Mouse (Mus musculus) hindbrain, embryonic 15.5 days (tissue): ENCODE results near the gene Cbx4. TPM values are rescaled to one million over a fixed set of nuclear protein-coding genes. Genes with fewer than 3 reads are reported as not detected.

Experiments
- ATAC-seq: fragments of 200-750 bp; cut with Nextera tagmentation; 2 replicates; pipeline ENCODE4 v1.8.0; 2017; ENCODE audit warnings: low read depth, moderate number of reproducible peaks, moderate TSS enrichment; ENCODE audit not compliant: low FRiP score
- H3K27ac ChIP-seq: fragments of 300-500 bp; sonication (generic); replicated peaks from 2 replicates; pipeline ENCODE4 v1.5.1; 2015; ENCODE audit warnings: mild to moderate bottlenecking, inconsistent platforms
- H3K27me3 ChIP-seq: fragments of 300-500 bp; sonication (generic); 2 replicates; pipeline ENCODE4 v1.6.1; 2015; ENCODE audit warnings: control low read depth, inconsistent platforms
- H3K36me3 ChIP-seq: fragments of 300-500 bp; sonication (generic); 2 replicates; pipeline ENCODE4 v1.6.1; 2015; ENCODE audit warnings: control low read depth, inconsistent platforms
- H3K4me1 ChIP-seq: fragments of 300-500 bp; sonication (generic); replicated peaks from 2 replicates; pipeline ENCODE4 v1.6.1; 2015; ENCODE audit warnings: control low read depth, inconsistent platforms
- H3K4me2 ChIP-seq: fragments of 300-500 bp; sonication (generic); 2 replicates; pipeline ENCODE4 v1.6.1; 2015; ENCODE audit warnings: moderate library complexity, mild to moderate bottlenecking, inconsistent platforms
- H3K4me3 ChIP-seq: fragments of 300-500 bp; sonication (generic); 2 replicates; pipeline ENCODE4 v1.5.1; 2015; ENCODE audit warnings: mild to moderate bottlenecking, inconsistent platforms
- H3K9ac ChIP-seq: fragments of 300-500 bp; sonication (generic); 2 replicates; pipeline ENCODE4 v1.6.1; 2015; ENCODE audit warnings: inconsistent platforms
- H3K9me3 ChIP-seq: fragments of 300-500 bp; sonication (generic); 2 replicates; pipeline ENCODE4 v1.6.1; 2016; ENCODE audit warnings: control low read depth, inconsistent platforms
- WGBS: fragments of 180-500 bp; shearing (Covaris S2); methylation state at CpG from one replicate; pipeline ENCODE4 v1.1.7; 2015; 5-methylcytosine and 5-hydroxymethylcytosine counted together
- polyA plus RNA-seq: library from polyadenylated mRNA; unstranded; fragments of >200 nt; fragmentation: Nextera tagmentation; extraction: Ambion mirVana; gene quantifications from 2 replicates; pipeline ENCODE4 v1.2.1, GENCODE M21; 2015

Cbx4 gene
- polyA plus RNA-seq, 1 experiment from 2014 or later, result 23.2 TPM

- 2% methylated on average over 26 of the region's 26 CpGs for WGBS
- ATAC-seq, result peak; percentile 23; the same call in 1 of the 2 replicates
These were observed 52.0 kb downstream of the Cbx4 start for GRCm38 (mm10) chr11:119033874-119034558.

More at GRCm38 (mm10) chr11:119033874-119034558, 52.0 kb downstream of the Cbx4 start:
- Histone ChIP-seq H3K27ac (no peak overlapping the region), H3K27me3 (peaks cover 41% of the 10 kb centered on the region), H3K9me3 (no peaks in the 10 kb centered on the region), H3K4me1 (peaks cover 45% of the 10 kb centered on the region), H3K9ac (no peak overlapping the region), H3K36me3 (peaks cover 20% of the 10 kb centered on the region), H3K4me2 (peak overlapping the region; percentile 43), H3K4me3 (0 out of 2 replicates have a peak overlapping the region, but pooled peaks have one; percentile 10)

Other genes with a start within 250 kb of the Cbx4 start
- gene Rbfox3, start 174.6 kb downstream of the Cbx4 start, polyA plus RNA-seq, result 71.8 and 77.9 TPM in 2 replicates
- not detected in 2 replicates for gene Enpp7, start 98.0 kb downstream of the Cbx4 start, polyA plus RNA-seq
- 15.3 and 17.1 TPM in 2 replicates for gene Cbx2, start 63.3 kb downstream of the Cbx4 start, polyA plus RNA-seq
- gene Cbx8, start 45.3 kb downstream of the Cbx4 start, polyA plus RNA-seq, result 8.6 and 10.0 TPM in 2 replicates
- 56.1 and 57.1 TPM in 2 replicates for gene Tbc1d16, start 142.3 kb upstream of the Cbx4 start, polyA plus RNA-seq
- 14.6 and 15.4 TPM in 2 replicates for gene Ccdc40, start 142.4 kb upstream of the Cbx4 start, polyA plus RNA-seq
- gene Gaa, start 181.7 kb upstream of the Cbx4 start, polyA plus RNA-seq, result 95.1 and 105 TPM in 2 replicates
- gene Eif4a3, start 213.9 kb upstream of the Cbx4 start, polyA plus RNA-seq, result 242 and 250 TPM in 2 replicates
- 0.36 and 0.58 TPM in 2 replicates for gene Card14, start 221.5 kb upstream of the Cbx4 start, polyA plus RNA-seq